Comparison of ENCODE assay signal across 11 mouse cellular contexts in the genomic region with DNA sequence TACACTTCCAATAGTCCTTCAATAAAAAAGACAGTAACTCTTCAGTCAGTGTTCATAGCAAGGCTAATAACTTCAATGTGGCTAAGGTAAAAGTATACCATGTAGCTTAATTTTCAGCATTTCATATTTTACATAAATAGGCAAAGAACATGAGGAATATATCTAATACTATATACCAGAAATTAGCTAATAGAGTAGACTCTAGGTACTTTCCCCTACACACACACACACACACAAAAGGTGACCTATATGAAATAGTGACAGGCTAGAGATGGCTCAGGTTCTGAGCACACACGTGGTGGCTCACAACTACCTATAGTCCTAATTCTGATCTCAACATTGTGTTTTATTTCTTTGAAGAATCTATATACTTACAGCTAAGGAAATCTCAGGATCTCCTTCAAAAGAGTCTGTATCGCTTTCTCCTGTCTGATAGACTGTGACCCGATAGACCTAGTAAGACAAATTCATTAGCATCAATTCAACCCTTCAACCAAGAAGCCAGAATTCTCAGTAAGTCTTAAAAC.
"Had no signal": no experiment of that assay in that cellular context is flagged by ENCODE, and none has a peak within 500 bp of the region (broad histone marks: within the 10 kb centered on the region; RNA-seq: fewer than 3 reads in every experiment).

No protein-coding gene starts in this region.

- DNase-seq: left cerebral cortex, postnatal 4 days; liver; liver, embryonic 13.5 days; liver, postnatal 0 days; lung, adult 18-20 months; lung, adult 2 months; lung, embryonic 14.5 days; lung, postnatal 10 days; lung, postnatal 14 days; lung, postnatal 36 days; midbrain, embryonic 14.5 days had no signal
